Mouse (Mus musculus): Measurements from ENCODE around the gene Syt8. TPM values are rescaled to one million over a fixed set of nuclear protein-coding genes. Genes with fewer than 3 reads are reported as not detected.

Syt8 gene
- total RNA-seq (2017): not detected in 3 replicates

DNA sequence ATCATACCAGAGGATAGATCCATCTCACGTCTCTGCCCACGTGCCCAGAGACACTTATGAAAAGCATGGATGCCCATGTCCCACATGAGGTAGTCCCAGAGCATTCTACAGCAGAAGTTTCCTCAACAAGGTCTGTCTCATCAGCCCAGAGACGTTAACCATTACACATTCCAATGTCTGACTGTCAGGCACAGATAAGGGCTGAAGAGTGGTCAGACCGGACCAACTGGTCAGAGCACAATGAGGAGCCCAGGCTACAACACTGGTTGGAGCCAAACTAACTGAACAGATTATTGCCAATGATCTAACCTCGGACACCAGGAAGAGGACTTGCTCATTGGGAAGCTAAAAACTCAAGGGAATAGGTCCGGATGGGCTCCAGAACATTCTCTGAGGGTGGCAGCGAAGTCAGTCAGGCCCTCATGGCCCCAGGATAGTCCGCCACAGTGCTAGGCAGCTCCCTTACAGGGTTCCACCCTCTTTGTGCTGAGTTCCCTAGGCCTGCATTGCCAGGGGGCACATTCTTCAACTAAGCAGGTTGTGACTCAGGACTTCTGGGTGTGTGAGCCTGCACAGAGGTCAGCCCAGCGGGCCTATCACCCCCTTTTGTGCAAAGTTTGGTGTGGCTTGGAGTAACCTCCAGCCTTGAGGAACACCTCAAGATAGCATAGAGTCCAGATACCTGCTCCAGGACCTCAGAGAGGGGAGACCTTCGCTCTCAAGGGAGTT lies at the start of gene Syt8:
Gene Syt8, plus strand, starts transcription at position 714 of the 729 bp plus-strand sequence.
- ATAC-seq (replicated peaks; ENCODE audit: insufficient number of reproducible peaks, low FRiP score, low TSS enrichment, poor library complexity, severe bottlenecking): no peak

DNA sequence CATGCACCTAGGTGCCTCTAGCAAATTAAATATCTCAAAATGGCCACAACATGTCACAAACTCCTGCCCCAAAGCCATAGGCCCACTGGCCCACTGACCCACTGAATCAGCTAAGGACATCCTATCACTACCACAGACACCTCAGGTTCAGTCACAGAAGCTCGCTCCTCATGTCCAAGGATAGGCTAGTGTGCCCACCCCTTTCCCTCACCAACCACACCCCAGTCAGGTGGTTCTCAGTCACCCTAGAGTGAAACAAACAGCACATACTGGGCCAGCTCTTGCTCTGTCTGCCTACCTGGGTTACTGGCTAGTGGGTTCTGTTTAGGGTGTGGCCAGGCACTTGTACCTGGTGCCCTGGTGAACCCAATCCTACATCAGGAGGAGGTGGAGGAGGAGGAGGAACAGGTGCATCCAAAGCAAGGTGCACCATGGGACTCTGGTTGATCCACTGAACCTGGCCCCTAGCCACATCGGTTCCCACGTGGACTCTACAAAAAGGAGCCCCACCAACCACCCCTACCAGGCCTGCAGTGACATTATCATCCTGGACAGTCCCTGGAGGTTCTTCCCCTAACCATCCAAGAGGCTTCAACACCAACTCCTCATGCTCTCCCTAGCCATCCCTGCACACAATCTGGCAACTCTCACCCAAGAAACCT lies 48.8 kb upstream of the Syt8 start:
- no peak for ATAC-seq (replicated peaks; ENCODE audit: insufficient number of reproducible peaks, low FRiP score, low TSS enrichment, poor library complexity, severe bottlenecking)

- ATAC-seq (replicated peaks; ENCODE audit: insufficient number of reproducible peaks, low FRiP score, low TSS enrichment, poor library complexity, severe bottlenecking): no peak
Measured at GRCm38 (mm10) chr7:142386621-142387201, 47.9 kb upstream of the Syt8 start.

- peak; percentile 58 for ATAC-seq (replicated peaks; ENCODE audit: insufficient number of reproducible peaks, low FRiP score, low TSS enrichment, poor library complexity, severe bottlenecking)
Measured at GRCm38 (mm10) chr7:142387419-142388148, 47.1 kb upstream of the Syt8 start, which contains the start of gene Ctsd. TSS of gene Ctsd (minus strand) at chr7:142388038.

DNA sequence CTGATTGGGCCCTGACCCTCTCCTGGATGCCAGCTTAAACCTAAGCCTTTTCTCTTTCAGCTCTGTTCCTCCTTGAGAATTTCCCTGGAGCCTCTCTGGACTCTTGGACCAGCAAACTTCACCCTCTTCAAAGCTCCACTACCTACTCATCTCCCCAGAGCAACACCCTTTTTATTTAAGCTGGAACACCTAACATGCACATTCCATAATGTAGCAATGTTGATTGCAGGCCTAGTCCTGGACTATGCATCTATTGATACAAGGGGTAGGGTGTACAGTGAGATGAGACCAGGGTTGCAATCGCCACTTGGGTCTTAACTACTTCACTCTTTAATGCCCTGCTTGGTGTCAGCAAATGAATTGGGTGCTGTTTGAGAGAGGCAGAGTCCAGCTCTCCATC lies 46.5 kb upstream of the Syt8 start:
- ATAC-seq (replicated peaks; ENCODE audit: insufficient number of reproducible peaks, low FRiP score, low TSS enrichment, poor library complexity, severe bottlenecking): no peak

DNA sequence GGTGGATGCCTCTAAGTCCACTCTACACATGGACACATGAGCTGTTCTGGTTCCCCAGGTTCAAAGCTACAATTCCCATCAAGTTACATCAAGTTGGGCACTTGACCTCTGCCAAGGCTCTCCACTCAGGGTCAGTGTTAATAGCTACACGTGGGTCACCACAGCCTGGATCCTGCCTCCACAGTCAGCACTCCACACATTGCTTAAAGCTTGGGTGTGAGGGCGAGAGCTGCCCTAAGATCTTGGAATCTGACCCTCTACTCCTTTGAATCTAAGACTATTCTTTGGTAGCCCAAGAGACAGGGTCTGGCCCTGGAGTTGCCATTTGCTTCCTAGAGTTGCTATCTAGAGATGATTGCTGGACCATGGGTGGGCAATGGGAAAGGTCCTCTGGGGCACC lies 45.9 kb upstream of the Syt8 start:
- no peak for ATAC-seq (replicated peaks; ENCODE audit: insufficient number of reproducible peaks, low FRiP score, low TSS enrichment, poor library complexity, severe bottlenecking)

DNA sequence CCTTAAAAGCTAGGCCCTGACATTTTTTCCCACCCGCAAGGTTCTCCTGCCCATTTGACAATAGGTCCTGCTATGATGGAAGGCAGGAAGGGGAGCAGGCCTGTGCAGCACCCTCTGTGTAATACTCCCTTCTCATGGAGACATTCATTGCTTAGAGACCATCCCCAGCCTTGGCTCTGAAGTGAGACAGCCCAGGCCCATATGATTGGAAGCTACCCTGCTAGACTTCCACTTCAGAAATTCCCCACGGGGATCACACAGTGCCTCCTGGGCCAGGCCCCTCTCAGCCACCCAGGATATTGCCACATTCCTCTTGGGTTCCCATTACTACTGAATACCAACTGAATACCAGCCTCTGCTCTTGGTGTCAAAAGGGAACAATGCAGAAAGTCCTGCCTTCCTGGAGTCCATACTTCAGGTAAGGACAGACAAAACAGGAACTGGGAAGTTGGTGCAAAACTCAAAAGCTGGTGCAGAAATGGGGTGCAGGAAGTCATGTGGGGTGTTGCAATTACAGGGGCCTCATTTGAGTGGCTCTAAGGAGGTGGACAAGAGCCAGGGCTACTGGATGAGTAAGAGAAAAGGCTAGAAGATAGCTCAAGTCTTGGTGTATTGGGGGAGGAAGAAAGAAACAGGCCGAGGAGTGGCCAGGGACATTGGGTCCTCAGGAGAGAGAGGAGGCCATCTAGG lies 44.5 kb upstream of the Syt8 start:
- ATAC-seq (replicated peaks; ENCODE audit: insufficient number of reproducible peaks, low FRiP score, low TSS enrichment, poor library complexity, severe bottlenecking): peak; percentile 20

GRCm38 (mm10) chr7:142391108-142391507 lies 43.5 kb upstream of the Syt8 start:
- no peak for ATAC-seq (replicated peaks; ENCODE audit: insufficient number of reproducible peaks, low FRiP score, low TSS enrichment, poor library complexity, severe bottlenecking)

DNA sequence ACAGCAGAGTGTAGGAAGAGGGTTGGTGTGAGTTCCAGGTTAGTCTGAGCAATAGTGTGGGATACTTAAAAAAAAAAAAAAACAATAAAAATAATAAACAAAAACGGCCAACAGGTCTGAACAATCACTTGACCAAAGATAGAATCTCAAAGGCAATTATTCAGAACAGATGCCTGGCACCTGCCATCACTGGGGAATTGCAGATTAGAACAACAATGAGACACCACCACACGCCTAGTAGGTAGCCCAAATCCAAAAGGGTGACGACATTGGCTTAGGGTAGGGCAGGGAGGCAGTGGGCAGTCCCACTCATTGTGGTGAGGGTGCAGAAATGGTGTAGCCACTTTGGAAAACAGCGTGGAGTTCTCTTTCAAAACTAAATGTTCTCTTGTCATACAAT lies 43.0 kb upstream of the Syt8 start:
- no peak for ATAC-seq (replicated peaks; ENCODE audit: insufficient number of reproducible peaks, low FRiP score, low TSS enrichment, poor library complexity, severe bottlenecking)

DNA sequence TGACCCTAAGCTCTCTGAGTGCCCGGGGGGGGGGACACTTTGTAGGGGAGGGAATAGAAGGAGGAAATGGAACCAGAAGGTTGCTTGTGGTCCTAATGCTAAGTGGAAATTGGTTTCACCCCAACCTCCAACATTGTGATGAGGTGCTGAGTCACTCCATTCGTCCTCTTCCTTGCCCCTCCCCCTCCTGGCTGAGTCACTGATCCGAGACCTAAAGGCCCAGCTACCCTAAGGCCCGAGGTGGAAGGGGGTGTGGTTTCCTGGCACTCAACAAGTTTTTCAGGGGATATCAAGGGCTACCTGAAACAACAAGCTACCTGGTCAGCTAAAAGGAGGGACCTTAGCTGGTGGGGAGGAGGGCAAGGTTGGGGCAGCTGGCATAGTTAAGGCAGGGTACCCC lies 41.5 kb upstream of the Syt8 start:
- ATAC-seq (replicated peaks; ENCODE audit: insufficient number of reproducible peaks, low FRiP score, low TSS enrichment, poor library complexity, severe bottlenecking): 0 out of 2 replicates have a peak, but pooled peaks have one; percentile 16

GRCm38 (mm10) chr7:142394261-142395190 lies 40.1 kb upstream of the Syt8 start:
- peak; percentile 45 for ATAC-seq (replicated peaks; ENCODE audit: insufficient number of reproducible peaks, low FRiP score, low TSS enrichment, poor library complexity, severe bottlenecking)

DNA sequence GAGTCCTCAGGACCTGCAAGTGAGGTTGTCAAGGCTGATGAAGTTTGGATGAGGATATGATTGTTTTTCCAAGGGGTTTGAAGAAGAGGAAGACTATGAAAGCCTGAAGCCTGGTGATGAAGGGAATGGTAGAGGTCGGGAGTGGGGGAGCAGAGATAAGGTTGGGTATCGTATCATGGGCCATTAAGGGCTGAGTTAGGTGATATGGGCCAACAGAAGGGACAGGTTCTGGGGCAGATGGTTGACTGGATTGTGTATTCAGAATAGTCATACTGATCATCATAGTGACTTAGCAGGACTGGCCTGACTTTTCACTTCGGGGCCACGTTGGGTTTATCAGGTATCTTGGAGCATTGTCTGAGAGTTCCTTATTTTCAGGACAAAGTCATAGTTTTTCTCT lies 39.2 kb upstream of the Syt8 start:
- no peak for ATAC-seq (replicated peaks; ENCODE audit: insufficient number of reproducible peaks, low FRiP score, low TSS enrichment, poor library complexity, severe bottlenecking)

GRCm38 (mm10) chr7:142396611-142397010 lies 38.0 kb upstream of the Syt8 start:
- peak; percentile 3; the same call in 1 of the 2 replicates for ATAC-seq (replicated peaks; ENCODE audit: insufficient number of reproducible peaks, low FRiP score, low TSS enrichment, poor library complexity, severe bottlenecking)

DNA sequence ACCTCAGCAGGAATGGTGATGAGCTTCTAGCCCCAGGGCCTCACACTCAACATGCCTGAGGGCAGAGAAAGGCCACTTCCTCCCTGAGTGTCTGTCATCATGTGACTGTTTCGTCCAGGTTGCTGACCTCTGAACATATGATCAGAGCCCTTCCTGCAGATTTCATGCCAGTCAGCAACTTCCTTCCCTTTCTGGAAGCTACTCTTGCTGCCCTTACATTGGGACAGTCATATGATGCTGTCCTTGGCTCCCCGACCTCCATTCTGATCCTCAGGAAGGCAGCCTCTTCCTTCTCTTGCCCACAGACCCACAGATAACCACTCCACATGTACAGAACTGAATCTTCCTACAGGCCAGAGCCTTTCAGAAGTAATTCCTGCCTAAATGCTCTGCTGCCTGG lies 36.6 kb upstream of the Syt8 start:
- peak; percentile 64 for ATAC-seq (replicated peaks; ENCODE audit: insufficient number of reproducible peaks, low FRiP score, low TSS enrichment, poor library complexity, severe bottlenecking)

DNA sequence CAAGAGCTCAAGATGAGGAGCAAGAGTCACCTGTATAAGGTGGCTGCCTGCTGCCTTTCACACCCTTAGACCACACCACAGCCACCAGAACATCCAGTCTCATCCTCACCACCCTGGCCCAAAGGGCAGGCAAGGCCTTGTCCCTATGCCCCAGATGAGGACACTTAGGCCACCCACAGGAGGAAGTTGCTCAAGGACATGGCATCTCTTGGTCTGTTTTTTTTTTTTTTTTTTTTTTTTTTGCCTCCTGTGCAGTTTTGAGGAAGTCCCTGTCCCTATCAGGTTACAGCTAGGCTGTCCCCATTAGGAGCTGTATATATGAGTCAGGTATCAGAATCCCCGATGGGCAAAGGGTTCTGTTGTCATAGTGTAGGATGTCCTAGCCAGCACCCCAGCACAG lies 35.4 kb upstream of the Syt8 start:
- ATAC-seq (replicated peaks; ENCODE audit: insufficient number of reproducible peaks, low FRiP score, low TSS enrichment, poor library complexity, severe bottlenecking): peak; percentile 55

DNA sequence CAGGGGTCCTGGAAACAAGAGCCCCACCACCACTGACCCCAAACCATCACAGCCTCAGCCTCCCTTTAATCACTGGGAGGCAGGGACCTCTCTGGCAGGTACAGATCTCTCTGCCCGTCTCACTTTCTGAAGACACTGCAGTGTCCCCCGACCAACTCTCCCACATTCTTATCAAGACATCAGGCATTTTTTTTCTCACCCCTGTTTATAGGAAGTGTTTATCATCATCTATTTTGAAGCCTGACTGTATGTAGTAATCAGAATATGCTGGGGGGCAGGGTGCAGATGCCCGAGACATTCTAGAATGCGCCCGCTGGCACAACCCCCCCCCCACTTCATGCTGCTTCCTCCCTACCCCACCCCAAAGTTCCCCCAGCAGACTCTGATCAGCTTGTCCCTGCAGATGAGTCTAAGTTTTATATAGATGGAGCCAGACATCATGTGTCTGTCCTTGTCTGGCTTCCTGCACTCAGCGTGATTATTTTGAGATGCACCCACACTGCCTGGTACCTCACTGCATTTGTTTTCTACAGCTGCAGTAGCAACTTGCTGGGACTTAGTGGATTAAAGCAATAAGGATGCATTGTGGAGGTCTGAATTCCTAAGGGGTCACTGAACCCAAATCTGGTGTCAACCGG lies 34.4 kb upstream of the Syt8 start:
- ATAC-seq (replicated peaks; ENCODE audit: insufficient number of reproducible peaks, low FRiP score, low TSS enrichment, poor library complexity, severe bottlenecking): no peak

DNA sequence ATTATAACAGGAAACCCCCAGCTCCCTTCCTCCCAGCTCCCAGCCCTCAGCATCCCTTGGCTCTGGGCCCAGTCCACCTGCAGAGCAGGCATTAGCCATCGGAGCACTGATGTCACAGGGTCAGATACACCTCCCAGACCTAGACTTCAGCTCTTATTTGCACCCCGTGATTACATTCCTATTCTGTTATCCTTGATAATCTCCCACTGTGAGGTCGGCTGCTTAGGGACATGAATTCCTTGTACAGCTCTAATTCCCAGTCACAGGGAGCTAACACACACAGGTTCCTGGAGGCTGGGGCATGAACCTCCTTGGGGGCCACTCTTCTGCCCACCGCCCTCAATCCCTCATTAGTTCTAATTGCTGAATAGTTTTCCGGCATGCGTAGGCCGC lies 33.9 kb upstream of the Syt8 start:
- no peak for ATAC-seq (replicated peaks; ENCODE audit: insufficient number of reproducible peaks, low FRiP score, low TSS enrichment, poor library complexity, severe bottlenecking)

Data from monocyte, adult 5-6 weeks (primary cell).